Mouse (Mus musculus): Measurements from ENCODE around the gene Apol6. TPM values are rescaled to one million over a fixed set of nuclear protein-coding genes. Genes with fewer than 3 reads are reported as not detected.
A peak's percentile ranks its signal among the peaks of the same experiment; 100 is the strongest.

Gene Apol6
- polyA plus RNA-seq, 1 experiment: not detected

DNA sequence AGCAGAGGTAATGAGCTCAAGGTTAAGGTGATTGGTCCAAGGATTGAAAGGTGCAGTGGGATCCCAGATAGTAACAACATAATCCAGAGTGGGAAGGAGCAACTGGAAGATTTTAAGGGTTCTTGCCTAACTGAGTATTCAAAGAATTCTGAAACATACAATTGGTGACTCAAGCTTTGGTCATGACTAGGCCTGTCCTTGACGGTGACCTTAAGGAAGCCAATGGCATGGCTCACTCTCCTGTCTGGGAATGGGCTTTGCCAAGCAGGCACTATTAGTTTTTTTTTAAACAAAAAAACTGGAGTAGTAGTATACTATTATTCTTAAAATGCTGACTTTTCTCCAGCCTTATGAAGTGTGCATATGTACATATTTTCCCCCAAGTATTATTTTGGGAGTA is 50.7 kb downstream of the Apol6 start:
- H3K36me3 ChIP-seq (ENCODE audit: control insufficient read depth, insufficient read depth, low read length, poor library complexity, severe bottlenecking): peaks cover 2% of the 10 kb centered on the region; the same call in 1 of the 2 replicates
- TF ChIP-seq CTCF (IDR thresholded peaks at IDR 0.05; ENCODE audit: low read depth, low read length) (no peak), POLR2A (IDR thresholded peaks at IDR 0.05; ENCODE audit: insufficient read depth, low read length) (no peak), EP300 (IDR thresholded peaks at IDR 0.05; ENCODE audit: insufficient read depth, low read depth, low read length) (no peak)
- H3K4me1 ChIP-seq (ENCODE audit: control insufficient read depth, insufficient read depth, low read length): peaks cover 2% of the 10 kb centered on the region

DNA sequence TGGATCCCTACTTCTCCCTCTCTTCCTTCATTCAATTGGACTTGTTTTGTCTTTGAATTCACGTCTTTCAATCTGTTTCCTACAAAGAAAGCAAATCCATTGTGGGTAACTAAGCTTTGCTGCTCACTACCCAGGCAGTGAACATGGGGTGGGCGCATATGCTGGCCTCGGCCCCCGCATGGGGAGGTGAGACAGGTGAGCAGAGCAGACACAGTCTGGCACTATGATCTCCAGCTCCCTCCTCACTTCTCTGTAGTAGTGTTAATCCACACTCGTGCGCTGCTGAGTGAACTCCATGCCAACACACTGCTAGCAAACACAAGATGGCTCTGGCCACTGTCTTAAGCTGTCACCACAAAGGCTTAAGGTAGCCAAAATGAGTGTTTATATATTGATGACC is 52.8 kb downstream of the Apol6 start:
- Histone ChIP-seq H3K36me3 (ENCODE audit: control insufficient read depth, insufficient read depth, low read length, poor library complexity, severe bottlenecking) (peaks cover 2% of the 10 kb centered on the region; the same call in 1 of the 2 replicates), H3K27me3 (ENCODE audit: control insufficient read depth, insufficient read depth, low read length, poor library complexity, severe bottlenecking) (no peaks in the 10 kb centered on the region), H3K9ac (ENCODE audit: low read depth, poor library complexity, severe bottlenecking) (no peak overlapping the region), H3K27ac (ENCODE audit: insufficient read depth, low read length) (no peak overlapping the region), H3K9me3 (replicated peaks; ENCODE audit: control insufficient read depth, insufficient read depth, low read length, poor library complexity, severe bottlenecking) (no peaks in the 10 kb centered on the region), H3K4me1 (ENCODE audit: control insufficient read depth, insufficient read depth, low read length) (peaks cover 2% of the 10 kb centered on the region), H3K4me3 (ENCODE audit: low read depth, low read length) (no peak overlapping the region)
- TF ChIP-seq POLR2A (IDR thresholded peaks at IDR 0.05; ENCODE audit: insufficient read depth, low read length) (no peak), CTCF (IDR thresholded peaks at IDR 0.05; ENCODE audit: low read depth, low read length) (no peak), EP300 (IDR thresholded peaks at IDR 0.05; ENCODE audit: insufficient read depth, low read depth, low read length) (no peak)

More for the DNA sequence above, 50.7 kb downstream of the Apol6 start:
- Histone ChIP-seq H3K27ac (ENCODE audit: insufficient read depth, low read length) (no peak overlapping the region), H3K27me3 (ENCODE audit: control insufficient read depth, insufficient read depth, low read length, poor library complexity, severe bottlenecking) (no peaks in the 10 kb centered on the region), H3K4me3 (ENCODE audit: low read depth, low read length) (no peak overlapping the region), H3K9ac (ENCODE audit: low read depth, poor library complexity, severe bottlenecking) (no peak overlapping the region), H3K9me3 (replicated peaks; ENCODE audit: control insufficient read depth, insufficient read depth, low read length, poor library complexity, severe bottlenecking) (no peaks in the 10 kb centered on the region)

GRCm38 (mm10) chr15:77099756-77100155 is 55.2 kb downstream of the Apol6 start:
- peaks cover 5% of the 10 kb centered on the region for H3K4me1 ChIP-seq (ENCODE audit: control insufficient read depth, insufficient read depth, low read length)
- H3K9me3 ChIP-seq (replicated peaks; ENCODE audit: control insufficient read depth, insufficient read depth, low read length, poor library complexity, severe bottlenecking): no peaks in the 10 kb centered on the region
- H3K36me3 ChIP-seq (ENCODE audit: control insufficient read depth, insufficient read depth, low read length, poor library complexity, severe bottlenecking): peaks cover 2% of the 10 kb centered on the region; the same call in 1 of the 2 replicates

DNA sequence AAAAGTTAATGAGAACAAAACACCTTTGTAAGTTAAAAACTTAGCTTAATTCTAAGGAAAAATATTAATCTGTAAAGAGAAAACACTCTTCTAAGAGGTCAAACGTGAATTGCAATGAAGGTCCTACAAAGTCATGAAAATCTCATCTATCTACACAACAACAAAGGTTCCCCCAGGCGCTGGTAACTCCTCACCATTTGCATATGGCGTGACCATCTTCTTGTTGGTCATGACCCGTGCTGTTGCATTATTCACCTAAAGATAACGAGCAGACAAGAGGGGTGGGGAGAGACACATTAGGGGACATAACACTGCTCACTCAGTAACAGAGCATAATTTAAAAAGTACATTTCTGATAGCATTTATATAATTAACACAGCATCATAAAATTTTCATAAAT is 58.2 kb downstream of the Apol6 start:
- no peaks in the 10 kb centered on the region for H3K9me3 ChIP-seq (replicated peaks; ENCODE audit: control insufficient read depth, insufficient read depth, low read length, poor library complexity, severe bottlenecking)
- peaks cover 6% of the 10 kb centered on the region for H3K4me1 ChIP-seq (ENCODE audit: control insufficient read depth, insufficient read depth, low read length)
- 0 out of 2 replicates have a peak overlapping the region, but pooled peaks have one; percentile 57 for H3K27ac ChIP-seq (ENCODE audit: insufficient read depth, low read length)
- H3K36me3 ChIP-seq (ENCODE audit: control insufficient read depth, insufficient read depth, low read length, poor library complexity, severe bottlenecking): peaks cover 2% of the 10 kb centered on the region
- no peak overlapping the region for H3K4me3 ChIP-seq (ENCODE audit: low read depth, low read length)
- no peaks in the 10 kb centered on the region for H3K27me3 ChIP-seq (ENCODE audit: control insufficient read depth, insufficient read depth, low read length, poor library complexity, severe bottlenecking)
- no peak overlapping the region for H3K9ac ChIP-seq (ENCODE audit: low read depth, poor library complexity, severe bottlenecking)
- TF ChIP-seq EP300 (IDR thresholded peaks at IDR 0.05; ENCODE audit: insufficient read depth, low read depth, low read length) (peak; percentile 91), CTCF (IDR thresholded peaks at IDR 0.05; ENCODE audit: low read depth, low read length) (no peak), POLR2A (IDR thresholded peaks at IDR 0.05; ENCODE audit: insufficient read depth, low read length) (no peak)

More at GRCm38 (mm10) chr15:77099756-77100155, 55.2 kb downstream of the Apol6 start:
- Histone ChIP-seq H3K27ac (ENCODE audit: insufficient read depth, low read length) (no peak overlapping the region), H3K9ac (ENCODE audit: low read depth, poor library complexity, severe bottlenecking) (no peak overlapping the region), H3K27me3 (ENCODE audit: control insufficient read depth, insufficient read depth, low read length, poor library complexity, severe bottlenecking) (no peaks in the 10 kb centered on the region), H3K4me3 (ENCODE audit: low read depth, low read length) (no peak overlapping the region)
- TF ChIP-seq EP300 (IDR thresholded peaks at IDR 0.05; ENCODE audit: insufficient read depth, low read depth, low read length): no peak
- no peak for TF ChIP-seq POLR2A (IDR thresholded peaks at IDR 0.05; ENCODE audit: insufficient read depth, low read length)
- no peak for TF ChIP-seq CTCF (IDR thresholded peaks at IDR 0.05; ENCODE audit: low read depth, low read length)

GRCm38 (mm10) chr15:77104349-77105158 is 60.0 kb downstream of the Apol6 start:
- Histone ChIP-seq H3K4me3 (ENCODE audit: low read depth, low read length) (no peak overlapping the region), H3K4me1 (ENCODE audit: control insufficient read depth, insufficient read depth, low read length) (peaks cover 4% of the 10 kb centered on the region), H3K27me3 (ENCODE audit: control insufficient read depth, insufficient read depth, low read length, poor library complexity, severe bottlenecking) (no peaks in the 10 kb centered on the region), H3K9me3 (replicated peaks; ENCODE audit: control insufficient read depth, insufficient read depth, low read length, poor library complexity, severe bottlenecking) (no peaks in the 10 kb centered on the region), H3K9ac (ENCODE audit: low read depth, poor library complexity, severe bottlenecking) (no peak overlapping the region), H3K36me3 (ENCODE audit: control insufficient read depth, insufficient read depth, low read length, poor library complexity, severe bottlenecking) (no peaks in the 10 kb centered on the region; the same call in 1 of the 2 replicates), H3K27ac (ENCODE audit: insufficient read depth, low read length) (peak overlapping the region; percentile 72)
- no peak for TF ChIP-seq POLR2A (IDR thresholded peaks at IDR 0.05; ENCODE audit: insufficient read depth, low read length)
- no peak for TF ChIP-seq CTCF (IDR thresholded peaks at IDR 0.05; ENCODE audit: low read depth, low read length)
- TF ChIP-seq EP300 (IDR thresholded peaks at IDR 0.05; ENCODE audit: insufficient read depth, low read depth, low read length): no peak

DNA sequence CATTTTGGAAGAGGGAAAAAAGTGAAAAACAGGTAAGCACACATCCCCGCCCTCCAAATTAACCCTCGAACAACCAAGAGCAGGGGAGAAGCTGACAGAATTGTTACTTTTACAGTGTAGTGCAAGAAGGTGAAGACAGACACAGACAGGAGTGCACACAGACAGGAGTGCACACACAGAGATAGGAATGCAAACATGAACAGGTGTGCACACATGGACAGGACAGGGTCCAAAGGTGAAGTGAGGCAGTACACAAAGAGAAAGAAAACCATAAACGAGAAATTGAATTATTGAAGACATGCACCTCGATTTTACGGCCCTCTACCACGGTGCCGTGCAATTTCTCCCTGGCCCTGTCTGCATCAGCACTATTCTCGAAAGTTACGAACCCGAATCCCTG is 60.7 kb downstream of the Apol6 start:
- TF ChIP-seq EP300 (IDR thresholded peaks at IDR 0.05; ENCODE audit: insufficient read depth, low read depth, low read length) (no peak), CTCF (IDR thresholded peaks at IDR 0.05; ENCODE audit: low read depth, low read length) (no peak), POLR2A (IDR thresholded peaks at IDR 0.05; ENCODE audit: insufficient read depth, low read length) (no peak)
- no peaks in the 10 kb centered on the region; the same call in 1 of the 2 replicates for H3K36me3 ChIP-seq (ENCODE audit: control insufficient read depth, insufficient read depth, low read length, poor library complexity, severe bottlenecking)
- 0 out of 2 replicates have a peak overlapping the region, but pooled peaks have one; percentile 13 for H3K27ac ChIP-seq (ENCODE audit: insufficient read depth, low read length)
- no peak overlapping the region for H3K4me3 ChIP-seq (ENCODE audit: low read depth, low read length)
- H3K27me3 ChIP-seq (ENCODE audit: control insufficient read depth, insufficient read depth, low read length, poor library complexity, severe bottlenecking): no peaks in the 10 kb centered on the region
- H3K9ac ChIP-seq (ENCODE audit: low read depth, poor library complexity, severe bottlenecking): no peak overlapping the region
- no peaks in the 10 kb centered on the region for H3K9me3 ChIP-seq (replicated peaks; ENCODE audit: control insufficient read depth, insufficient read depth, low read length, poor library complexity, severe bottlenecking)
- H3K4me1 ChIP-seq (ENCODE audit: control insufficient read depth, insufficient read depth, low read length): peaks cover 5% of the 10 kb centered on the region

Other genes starting within 250 kb of the Apol6 start
- 7.4 and 8.0 TPM in 2 replicates for gene Zfp251, start 173.3 kb upstream of the Apol6 start, polyA plus RNA-seq (2011; ENCODE audit: insufficient read depth, insufficient read length, low read depth, missing spikeins)
- gene Zfp7, start 165.5 kb upstream of the Apol6 start, polyA plus RNA-seq (2011; ENCODE audit: insufficient read depth, insufficient read length, low read depth, missing spikeins): 69.9 and 71.9 TPM in 2 replicates
- not detected in 2 replicates for gene Gm49527, start 165.4 kb upstream of the Apol6 start, polyA plus RNA-seq (2011; ENCODE audit: insufficient read depth, insufficient read length, low read depth, missing spikeins)
- 6.7 and 7.4 TPM in 2 replicates for gene Zfp647, start 119.3 kb upstream of the Apol6 start, polyA plus RNA-seq (2011; ENCODE audit: insufficient read depth, insufficient read length, low read depth, missing spikeins)
- 27.5 and 27.8 TPM in 2 replicates for gene 1110038F14Rik, start 96.2 kb upstream of the Apol6 start, polyA plus RNA-seq (2011; ENCODE audit: insufficient read depth, insufficient read length, low read depth, missing spikeins)
- 1.9 and 2.1 TPM in 2 replicates for gene Mb, start 5.9 kb downstream of the Apol6 start, polyA plus RNA-seq (2011; ENCODE audit: insufficient read depth, insufficient read length, low read depth, missing spikeins)